Mouse (Mus musculus) intestine, embryonic 16.5 days (tissue): Measurements from ENCODE around the gene Cep128. TPM values are rescaled to one million over a fixed set of nuclear protein-coding genes. Genes with fewer than 3 reads are reported as not detected.

Experiments
- ATAC-seq: fragments of 200-750 bp; cut with Nextera tagmentation; 2 replicates; pipeline ENCODE4 v1.8.0; 2017; ENCODE audit warnings: moderate TSS enrichment, moderate library complexity
- H3K27ac ChIP-seq: fragments of 300-500 bp; sonication (generic); 2 replicates; pipeline ENCODE4 v1.5.1; 2014; ENCODE audit warnings: mild to moderate bottlenecking, low read length
- H3K27me3 ChIP-seq: fragments of 300-500 bp; sonication (generic); replicated peaks from 2 replicates; pipeline ENCODE4 v1.6.1; 2014; ENCODE audit warnings: low read length, control low read depth, mixed read lengths; ENCODE audit not compliant: control insufficient read depth, insufficient read depth
- H3K36me3 ChIP-seq: fragments of 300-500 bp; sonication (generic); 2 replicates; pipeline ENCODE4 v1.6.1; 2014; ENCODE audit warnings: low read length, control low read depth; ENCODE audit not compliant: control insufficient read depth, insufficient read depth
- H3K4me1 ChIP-seq: fragments of 300-500 bp; sonication (generic); 2 replicates; pipeline ENCODE4 v1.6.1; 2014; ENCODE audit warnings: low read length, control low read depth, mixed read lengths; ENCODE audit not compliant: control insufficient read depth, insufficient read depth
- H3K4me2 ChIP-seq: fragments of 300-500 bp; sonication (generic); 2 replicates; pipeline ENCODE4 v1.6.1; 2014; ENCODE audit warnings: low read depth, low read length, control low read depth
- H3K4me3 ChIP-seq: fragments of 300-500 bp; sonication (generic); 2 replicates; pipeline ENCODE4 v1.5.1; 2014; ENCODE audit warnings: mild to moderate bottlenecking, low read length
- H3K9ac ChIP-seq: fragments of 300-500 bp; sonication (generic); 2 replicates; pipeline ENCODE4 v1.6.1; 2014; ENCODE audit warnings: low read depth, low read length
- H3K9me3 ChIP-seq: fragments of 300-500 bp; sonication (generic); 2 replicates; pipeline ENCODE4 v1.6.1; 2016; ENCODE audit warnings: low read length, control low read depth; ENCODE audit not compliant: control insufficient read depth
- WGBS: fragments of 180-500 bp; shearing (Covaris S2); extraction: QIAGEN DNeasy Blood & Tissue Kit; methylation state at CpG from one replicate; pipeline ENCODE4 v1.1.7; 2014; 5-methylcytosine and 5-hydroxymethylcytosine counted together
- polyA plus RNA-seq: library from polyadenylated mRNA; unstranded; fragments of >200 nt; fragmentation: Nextera tagmentation; extraction: Ambion mirVana; gene quantifications from 2 replicates; pipeline ENCODE4 v1.2.1, GENCODE M21; 2015

The Cep128 gene
- polyA plus RNA-seq: 5.8 and 6.3 TPM in 2 replicates

GRCm38 (mm10) chr12:91384281-91385017 lies at the start of gene Cep128, which contains the start of gene Tshr:
TSS of gene Cep128 (minus strand) at chr12:91384409.
TSS of gene Tshr (plus strand) at chr12:91384563.
- ATAC-seq: peak; percentile 100
- H3K27me3 ChIP-seq: no peaks in the 10 kb centered on the region
- 1% methylated on average over 27 of the region's 27 CpGs for WGBS
- no peaks in the 10 kb centered on the region for H3K9me3 ChIP-seq
- peak within 1 kb of the TSS; percentile 76 for H3K4me3 ChIP-seq
- H3K9ac ChIP-seq: peak within 1 kb of the TSS; percentile 73
- no peaks in the 10 kb centered on the region for H3K36me3 ChIP-seq
- H3K4me1 ChIP-seq: no peaks in the 10 kb centered on the region
- H3K27ac ChIP-seq: no peak within 1 kb of the TSS
- peak within 1 kb of the TSS; percentile 90 for H3K4me2 ChIP-seq

- Histone ChIP-seq H3K27me3 (no peaks in the 10 kb centered on the region), H3K27ac (no peak overlapping the region), H3K9me3 (no peaks in the 10 kb centered on the region), H3K36me3 (no peaks in the 10 kb centered on the region), H3K4me3 (no peak overlapping the region), H3K4me2 (no peak overlapping the region), H3K4me1 (no peaks in the 10 kb centered on the region), H3K9ac (no peak overlapping the region)
- ATAC-seq: no peak
- 60% methylated on average over 2 of the region's 2 CpGs for WGBS
Measured at GRCm38 (mm10) chr12:91427129-91427528, 42.9 kb upstream of the Cep128 start.

GRCm38 (mm10) chr12:91426499-91426898 lies 42.3 kb upstream of the Cep128 start:
- Histone ChIP-seq H3K27me3 (no peaks in the 10 kb centered on the region), H3K4me2 (no peak overlapping the region), H3K4me3 (no peak overlapping the region), H3K27ac (no peak overlapping the region), H3K36me3 (no peaks in the 10 kb centered on the region), H3K9me3 (no peaks in the 10 kb centered on the region), H3K4me1 (no peaks in the 10 kb centered on the region), H3K9ac (no peak overlapping the region)
- 48% methylated on average over 4 of the region's 4 CpGs for WGBS
- no peak for ATAC-seq

- 67% methylated on average over 11 of the region's 11 CpGs for WGBS
- no peaks in the 10 kb centered on the region for H3K9me3 ChIP-seq
- H3K4me2 ChIP-seq: 0 out of 2 replicates have a peak overlapping the region, but pooled peaks have one; percentile 6
- H3K36me3 ChIP-seq: no peaks in the 10 kb centered on the region
- H3K4me3 ChIP-seq: no peak overlapping the region
- H3K27me3 ChIP-seq: no peaks in the 10 kb centered on the region
- ATAC-seq: peak; percentile 89
- H3K4me1 ChIP-seq: no peaks in the 10 kb centered on the region
- no peak overlapping the region for H3K27ac ChIP-seq
- no peak overlapping the region for H3K9ac ChIP-seq
Measured at GRCm38 (mm10) chr12:91423125-91423820, 39.1 kb upstream of the Cep128 start.

GRCm38 (mm10) chr12:91421272-91421671 lies 37.1 kb upstream of the Cep128 start:
- Histone ChIP-seq H3K27ac (no peak overlapping the region), H3K36me3 (no peaks in the 10 kb centered on the region), H3K9me3 (no peaks in the 10 kb centered on the region), H3K4me1 (no peaks in the 10 kb centered on the region), H3K4me2 (no peak overlapping the region), H3K27me3 (no peaks in the 10 kb centered on the region), H3K9ac (no peak overlapping the region), H3K4me3 (no peak overlapping the region)
- ATAC-seq: no peak
- 51% methylated on average over 9 of the region's 9 CpGs for WGBS

GRCm38 (mm10) chr12:91418791-91419190 lies 34.6 kb upstream of the Cep128 start:
- H3K27ac ChIP-seq: no peak overlapping the region
- H3K4me2 ChIP-seq: no peak overlapping the region
- no peaks in the 10 kb centered on the region for H3K27me3 ChIP-seq
- H3K36me3 ChIP-seq: no peaks in the 10 kb centered on the region
- H3K4me1 ChIP-seq: no peaks in the 10 kb centered on the region
- H3K9me3 ChIP-seq: no peaks in the 10 kb centered on the region
- H3K9ac ChIP-seq: no peak overlapping the region
- 52% methylated on average over 7 of the region's 7 CpGs for WGBS
- ATAC-seq: no peak
- no peak overlapping the region for H3K4me3 ChIP-seq

- H3K9ac ChIP-seq: no peak overlapping the region
- no peaks in the 10 kb centered on the region for H3K27me3 ChIP-seq
- no peak overlapping the region for H3K4me3 ChIP-seq
- 97% methylated on average over 7 of the region's 7 CpGs for WGBS
- H3K4me2 ChIP-seq: no peak overlapping the region
- ATAC-seq: no peak
- H3K4me1 ChIP-seq: no peaks in the 10 kb centered on the region
- H3K9me3 ChIP-seq: no peaks in the 10 kb centered on the region
- no peaks in the 10 kb centered on the region for H3K36me3 ChIP-seq
- H3K27ac ChIP-seq: no peak overlapping the region
Measured at GRCm38 (mm10) chr12:91416828-91417227, 32.6 kb upstream of the Cep128 start.

- H3K9ac ChIP-seq: no peak overlapping the region
- no peak for ATAC-seq
- H3K4me1 ChIP-seq: no peaks in the 10 kb centered on the region
- H3K27ac ChIP-seq: no peak overlapping the region
- no peak overlapping the region for H3K4me3 ChIP-seq
- H3K4me2 ChIP-seq: no peak overlapping the region
- no peaks in the 10 kb centered on the region for H3K9me3 ChIP-seq
- whole genome bisulfite sequencing: 65% methylated on average over 6 of the region's 6 CpGs
- H3K36me3 ChIP-seq: no peaks in the 10 kb centered on the region
- no peaks in the 10 kb centered on the region for H3K27me3 ChIP-seq
Measured at GRCm38 (mm10) chr12:91415112-91415511, 30.9 kb upstream of the Cep128 start.

GRCm38 (mm10) chr12:91412461-91413182 lies 28.4 kb upstream of the Cep128 start:
- ATAC-seq: no peak
- H3K36me3 ChIP-seq: no peaks in the 10 kb centered on the region
- H3K9ac ChIP-seq: no peak overlapping the region
- no peak overlapping the region for H3K27ac ChIP-seq
- no peaks in the 10 kb centered on the region for H3K4me1 ChIP-seq
- no peak overlapping the region for H3K4me2 ChIP-seq
- WGBS: 48% methylated on average over 7 of the region's 7 CpGs
- H3K4me3 ChIP-seq: no peak overlapping the region
- no peaks in the 10 kb centered on the region for H3K9me3 ChIP-seq
- H3K27me3 ChIP-seq: no peaks in the 10 kb centered on the region
